Mouse (Mus musculus) thymus, adult 2 months (tissue): ENCODE measurements around the gene Atf6b. TPM values are rescaled to one million over a fixed set of nuclear protein-coding genes. Genes with fewer than 3 reads are reported as not detected.

Experiments used
- DNase-seq: peaks from one replicate; pipeline ENCODE4 v3.0.0; 2021
- H3K27ac ChIP-seq: fragments of 200-500 bp; 2 replicates; pipeline ENCODE4 v1.5.1; 2012; ENCODE audit warnings: low read length, control low read depth; ENCODE audit not compliant: control insufficient read depth, insufficient read depth
- H3K27me3 ChIP-seq: fragments of 200-500 bp; 2 replicates; pipeline ENCODE4 v1.6.1; 2012; ENCODE audit warnings: mild to moderate bottlenecking, low read length, moderate library complexity, mixed read lengths; ENCODE audit not compliant: control insufficient read depth, insufficient read depth
- H3K36me3 ChIP-seq: fragments of 200-500 bp; 2 replicates; pipeline ENCODE4 v1.6.1; 2012; ENCODE audit warnings: mild to moderate bottlenecking, low read length, moderate library complexity; ENCODE audit not compliant: control insufficient read depth, insufficient read depth
- H3K4me1 ChIP-seq: fragments of 200-500 bp; replicated peaks from 2 replicates; pipeline ENCODE4 v1.6.1; 2012; ENCODE audit warnings: low read length; ENCODE audit not compliant: control insufficient read depth, insufficient read depth
- H3K4me3 ChIP-seq: fragments of 200-500 bp; 2 replicates; pipeline ENCODE4 v1.5.1; 2012; ENCODE audit warnings: mild to moderate bottlenecking, low read length, control low read depth, moderate library complexity; ENCODE audit not compliant: control insufficient read depth, insufficient read depth
- CTCF ChIP-seq: fragments of 200-500 bp; IDR thresholded peaks from 2 replicates; pipeline ENCODE4 v1.5.1; 2012; ENCODE audit warnings: mild to moderate bottlenecking, control low read depth, low read length, moderate library complexity, borderline replicate concordance; ENCODE audit not compliant: control insufficient read depth, poor library complexity, insufficient read depth; ENCODE audit errors: extremely low read depth
- POLR2A ChIP-seq: fragments of 200-500 bp; IDR thresholded peaks from 2 replicates; pipeline ENCODE4 v1.6.1; 2012; ENCODE audit warnings: mild to moderate bottlenecking, low read length, control low read depth, moderate library complexity; ENCODE audit not compliant: control insufficient read depth, poor library complexity, insufficient read depth; ENCODE audit errors: extremely low read depth
- WGBS: fragments of 180-500 bp; shearing (Covaris S2); methylation state at CpG from one replicate; pipeline ENCODE4 v1.1.7; 2018; 5-methylcytosine and 5-hydroxymethylcytosine counted together
- polyA plus RNA-seq: library from polyadenylated mRNA; depleted of rRNA; stranded (reverse); fragments of >200 nt; gene quantifications from 2 replicates; pipeline ENCODE4 v1.2.3, GENCODE M21; 2012; rRNA removed

Atf6b gene
- polyA plus RNA-seq, 1 experiment: 169 TPM

DNA sequence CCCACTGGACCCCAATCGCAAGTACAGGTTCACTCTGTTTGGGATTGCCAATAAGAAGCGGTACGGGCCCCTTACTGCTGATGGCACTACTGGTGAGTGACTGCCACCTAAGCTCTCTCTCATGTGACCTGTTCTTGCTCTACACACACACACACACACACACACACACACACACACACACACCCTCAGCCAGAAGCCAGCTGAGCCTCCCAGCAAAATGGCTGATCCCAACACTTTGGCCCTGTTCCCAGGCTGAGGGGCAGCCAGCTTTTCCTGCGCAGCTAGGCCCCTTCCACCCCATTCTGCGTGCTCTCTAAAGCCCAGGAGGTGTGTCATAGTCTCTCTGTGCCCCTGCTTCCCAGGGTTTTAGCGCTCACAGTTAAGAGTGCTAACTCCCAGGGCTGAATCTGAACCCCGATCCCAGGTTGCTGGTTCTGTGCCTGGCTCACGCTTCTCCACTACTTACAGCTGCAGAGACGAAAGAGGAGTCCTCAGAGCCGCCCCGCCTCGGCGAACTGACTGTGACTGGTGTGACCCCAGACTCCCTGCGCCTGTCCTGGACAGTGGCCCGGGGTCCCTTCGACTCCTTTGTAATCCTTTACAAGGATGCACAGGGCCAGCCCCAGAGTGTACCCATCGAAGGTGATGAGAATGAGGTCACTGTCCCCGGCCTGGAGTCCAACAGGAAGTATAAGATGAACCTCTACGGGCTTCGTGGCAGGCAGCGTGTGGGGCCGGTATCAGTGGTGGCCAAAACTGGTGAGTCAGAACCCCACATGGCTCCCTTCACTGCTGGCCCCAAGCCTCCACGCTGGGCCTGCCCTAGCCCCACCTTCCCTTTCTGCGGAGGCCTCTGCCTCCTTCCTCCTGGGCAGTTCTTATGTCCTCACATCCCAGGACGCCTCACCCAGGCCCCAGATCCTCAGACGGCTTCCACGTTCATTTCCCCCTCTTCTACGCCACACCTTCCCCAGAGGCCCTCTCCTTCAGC, 38.5 kb downstream of the Atf6b start:
- 68% methylated on average over 28 of the region's 28 CpGs for WGBS
- Histone ChIP-seq H3K27me3 (peaks cover 4% of the 10 kb centered on the region; the same call in 1 of the 2 replicates), H3K36me3 (no peaks in the 10 kb centered on the region), H3K4me1 (no peaks in the 10 kb centered on the region), H3K27ac (no peak overlapping the region), H3K4me3 (no peak overlapping the region)
- TF ChIP-seq CTCF (no peak), POLR2A (no peak)
- DNase-seq: no peak

DNA sequence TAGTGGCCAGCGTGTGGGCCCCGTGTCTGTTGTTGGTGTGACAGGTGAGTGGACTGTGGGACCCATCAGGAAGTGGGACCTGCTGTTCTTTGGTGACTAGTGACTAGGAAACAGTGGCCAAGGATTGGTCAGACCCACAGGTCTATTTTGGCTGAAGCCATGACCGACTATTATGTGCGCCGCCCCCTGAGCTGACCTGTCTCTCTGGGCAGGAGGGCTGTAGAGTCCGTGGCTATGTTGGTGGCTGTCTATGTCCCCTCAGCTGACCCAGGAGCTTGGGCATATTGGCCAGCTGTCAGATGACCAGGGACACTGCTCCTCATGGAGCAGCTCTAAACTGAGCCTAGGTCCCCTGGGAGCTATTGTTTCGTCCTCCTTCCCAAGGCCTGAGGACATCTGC, 41.9 kb downstream of the Atf6b start:
- Histone ChIP-seq H3K36me3 (no peaks in the 10 kb centered on the region), H3K27ac (no peak overlapping the region), H3K27me3 (no peaks in the 10 kb centered on the region; the same call in 1 of the 2 replicates), H3K4me1 (no peaks in the 10 kb centered on the region; the same call in 1 of the 2 replicates), H3K4me3 (no peak overlapping the region)
- DNase-seq: no peak
- 93% methylated on average over 7 of the region's 7 CpGs for whole genome bisulfite sequencing
- TF ChIP-seq CTCF (no peak), POLR2A (no peak)

DNA sequence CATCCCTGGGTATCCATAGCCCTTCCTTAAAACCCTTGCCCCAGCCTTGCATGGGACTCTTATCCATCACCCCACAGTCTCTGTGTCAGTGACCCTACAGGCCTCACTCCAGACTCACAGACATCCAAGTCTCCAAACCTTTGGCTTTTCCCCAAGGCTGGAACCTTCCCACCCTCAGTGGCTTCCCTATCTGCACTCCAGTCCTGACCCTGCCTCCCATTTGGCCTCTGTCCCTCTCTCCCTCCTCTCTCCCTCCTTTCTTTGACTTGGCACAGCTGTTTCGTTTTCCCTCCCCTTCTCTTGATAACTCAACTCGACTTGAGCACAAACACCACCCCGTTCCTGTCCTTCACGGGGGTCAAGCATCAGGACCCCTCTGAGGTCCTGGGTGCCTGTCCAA, 43.5 kb downstream of the Atf6b start:
- Histone ChIP-seq H3K27me3 (no peaks in the 10 kb centered on the region; the same call in 1 of the 2 replicates), H3K36me3 (no peaks in the 10 kb centered on the region), H3K27ac (no peak overlapping the region), H3K4me1 (no peaks in the 10 kb centered on the region; the same call in 1 of the 2 replicates), H3K4me3 (no peak overlapping the region)
- DNase-seq: no peak
- WGBS: 85% methylated on average over 4 of the region's 4 CpGs
- no peak for TF ChIP-seq POLR2A
- TF ChIP-seq CTCF: no peak

DNA sequence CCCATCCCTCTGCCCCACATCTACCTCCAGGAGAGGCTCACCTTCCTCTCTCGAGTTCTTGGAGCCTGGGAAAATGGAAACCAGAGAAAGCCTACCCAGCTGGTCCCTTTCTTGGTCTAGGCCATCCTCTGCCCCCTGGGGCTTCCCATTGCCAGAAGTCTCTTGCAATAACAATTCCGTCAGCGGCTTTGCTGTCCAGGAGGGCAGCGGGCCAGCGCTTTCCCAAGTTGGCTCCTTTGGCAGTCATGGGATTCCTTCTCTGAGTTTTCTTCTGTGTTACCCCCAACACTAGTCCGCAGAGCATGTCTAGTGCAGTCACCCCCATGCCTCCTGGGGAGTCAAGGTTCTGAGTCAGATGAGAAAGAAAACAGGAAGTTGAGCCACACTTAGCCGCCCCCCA, 46.0 kb downstream of the Atf6b start:
- H3K4me3 ChIP-seq: no peak overlapping the region
- DNase-seq: no peak
- no peaks in the 10 kb centered on the region for H3K36me3 ChIP-seq
- no peaks in the 10 kb centered on the region; the same call in 1 of the 2 replicates for H3K27me3 ChIP-seq
- no peak overlapping the region for H3K27ac ChIP-seq
- H3K4me1 ChIP-seq: no peaks in the 10 kb centered on the region; the same call in 1 of the 2 replicates
- TF ChIP-seq POLR2A: no peak
- no peak for TF ChIP-seq CTCF
- 84% methylated on average over 7 of the region's 7 CpGs for WGBS

DNA sequence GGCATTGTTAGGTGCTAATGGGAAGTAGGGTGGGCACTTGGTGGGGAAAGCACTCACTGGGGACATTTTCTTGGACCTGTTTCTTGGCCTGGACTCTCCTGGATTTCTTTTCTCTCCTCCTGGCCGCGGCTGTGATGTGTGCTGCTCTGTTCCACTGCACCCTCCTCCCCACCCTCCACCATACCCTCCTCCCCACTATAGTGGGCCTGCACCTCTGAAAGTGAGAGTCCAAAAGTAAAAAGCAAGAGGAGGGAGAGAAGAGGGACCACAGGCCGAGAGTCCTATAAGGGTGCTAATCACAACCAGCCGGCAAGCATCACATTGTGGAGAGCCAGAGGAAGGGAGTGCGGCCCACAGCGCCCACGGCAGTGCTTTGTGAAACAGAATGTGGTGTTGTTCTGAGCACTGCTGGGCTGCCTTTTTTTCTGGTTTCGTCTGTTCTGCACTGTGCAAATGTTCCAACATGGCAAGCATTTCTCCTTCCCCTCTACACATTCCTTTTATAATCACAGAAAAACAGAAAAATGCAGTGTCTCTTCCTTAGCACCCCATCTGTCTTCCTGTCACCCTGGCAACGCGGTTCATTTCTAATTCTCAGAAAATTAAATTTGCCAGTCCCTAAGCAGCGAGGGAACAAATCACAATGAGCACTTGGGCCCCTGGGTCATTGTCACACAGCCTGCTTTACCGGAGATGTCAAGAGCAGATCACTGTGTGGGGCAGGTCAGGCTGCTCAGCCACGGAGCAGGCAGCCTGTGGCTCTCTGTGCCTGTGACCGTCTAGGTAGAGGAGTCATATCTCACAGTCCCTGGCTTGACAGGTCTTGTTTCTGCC, 52.8 kb downstream of the Atf6b start:
- 56% methylated on average over 14 of the region's 14 CpGs for WGBS
- Histone ChIP-seq H3K36me3 (no peaks in the 10 kb centered on the region), H3K4me1 (no peaks in the 10 kb centered on the region), H3K27me3 (no peaks in the 10 kb centered on the region), H3K4me3 (no peak overlapping the region), H3K27ac (no peak overlapping the region)
- no peak for DNase-seq
- no peak for TF ChIP-seq CTCF
- TF ChIP-seq POLR2A: no peak

DNA sequence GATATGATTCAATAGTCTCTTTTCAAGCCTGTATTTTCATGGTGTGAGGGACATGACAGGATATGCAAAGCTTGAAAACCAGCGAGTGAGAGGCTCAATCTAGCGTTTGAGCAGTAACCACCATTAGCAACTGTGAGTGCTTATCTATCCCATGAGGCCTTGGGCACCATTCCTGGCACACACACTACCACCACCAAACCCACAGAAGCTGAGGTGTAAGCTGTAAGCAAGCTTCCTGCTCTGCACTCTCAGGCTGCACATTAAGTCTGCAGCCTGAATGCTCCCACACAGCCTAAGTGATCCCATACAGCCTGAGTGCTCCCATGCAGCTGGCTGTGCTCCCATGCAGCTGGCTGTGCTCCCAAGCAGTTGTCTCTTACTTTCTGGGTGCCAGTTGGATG, 53.7 kb downstream of the Atf6b start:
- no peaks in the 10 kb centered on the region for H3K27me3 ChIP-seq
- no peaks in the 10 kb centered on the region for H3K4me1 ChIP-seq
- TF ChIP-seq POLR2A (no peak), CTCF (no peak)
- no peak for DNase-seq
- 7% methylated on average over 2 of the region's 2 CpGs for WGBS
- no peak overlapping the region for H3K27ac ChIP-seq
- H3K4me3 ChIP-seq: no peak overlapping the region
- no peaks in the 10 kb centered on the region for H3K36me3 ChIP-seq

Other genes starting within 250 kb of the Atf6b start
- 1.2 and 1.4 TPM in 2 replicates for gene BC051142, start 248.3 kb upstream of the Atf6b start, polyA plus RNA-seq
- gene Btnl4, start 169.8 kb upstream of the Atf6b start, polyA plus RNA-seq: 0.63 and 1.2 TPM in 2 replicates
- 0.53 and 0.68 TPM in 2 replicates for gene Btnl6, start 129.8 kb upstream of the Atf6b start, polyA plus RNA-seq
- 6.1 and 8.6 TPM in 2 replicates for gene Notch4, start 82.9 kb upstream of the Atf6b start, polyA plus RNA-seq
- 208 and 222 TPM in 2 replicates for gene Gpsm3, start 57.3 kb upstream of the Atf6b start, polyA plus RNA-seq
- 144 and 146 TPM in 2 replicates for gene Pbx2, start 55.9 kb upstream of the Atf6b start, polyA plus RNA-seq
- 13.4 and 18.8 TPM in 2 replicates for gene Ager, start 49.3 kb upstream of the Atf6b start, polyA plus RNA-seq
- 140 and 175 TPM in 2 replicates for gene Rnf5, start 43.5 kb upstream of the Atf6b start, polyA plus RNA-seq
- 316 and 350 TPM in 2 replicates for gene Agpat1, start 42.9 kb upstream of the Atf6b start, polyA plus RNA-seq
- 13.0 and 16.0 TPM in 2 replicates for gene Egfl8, start 31.2 kb upstream of the Atf6b start, polyA plus RNA-seq
- 116 and 120 TPM in 2 replicates for gene Ppt2, start 18.6 kb upstream of the Atf6b start, polyA plus RNA-seq
- gene Prrt1, start 17.6 kb upstream of the Atf6b start, polyA plus RNA-seq: 361 and 385 TPM in 2 replicates
- 3.4 and 5.8 TPM in 2 replicates for gene Fkbpl, start 2.4 kb upstream of the Atf6b start, polyA plus RNA-seq
- 4.5 and 5.7 TPM in 2 replicates for gene Tnxb, start 23.4 kb downstream of the Atf6b start, polyA plus RNA-seq
- gene C4b, start 96.7 kb downstream of the Atf6b start, polyA plus RNA-seq: 11.8 and 15.2 TPM in 2 replicates
- 0.09 and 0.16 TPM in 2 replicates for gene Cyp21a1, start 157.4 kb downstream of the Atf6b start, polyA plus RNA-seq
- gene Stk19, start 189.8 kb downstream of the Atf6b start, polyA plus RNA-seq: 62.2 and 80.8 TPM in 2 replicates
- gene Dxo, start 189.9 kb downstream of the Atf6b start, polyA plus RNA-seq: 95.7 and 115 TPM in 2 replicates
- 209 TPM in 2 replicates for gene Skiv2l, start 203.1 kb downstream of the Atf6b start, polyA plus RNA-seq
- gene Nelfe, start 203.2 kb downstream of the Atf6b start, polyA plus RNA-seq: 26.1 and 33.4 TPM in 2 replicates
- 12.3 and 14.9 TPM in 2 replicates for gene Cfb, start 215.4 kb downstream of the Atf6b start, polyA plus RNA-seq
- gene Zbtb12, start 232.3 kb downstream of the Atf6b start, polyA plus RNA-seq: 15.0 and 16.3 TPM in 2 replicates
- 0.03 TPM in 1 of 2 replicates, not detected in the other for gene Gm20547, start 234.9 kb downstream of the Atf6b start, polyA plus RNA-seq